Mouse (Mus musculus) heart, embryonic 12.5 days (tissue): ENCODE data around the gene Smad5. TPM values are rescaled to one million over a fixed set of nuclear protein-coding genes. Genes with fewer than 3 reads are reported as not detected.

ENCODE experiments used
- ATAC-seq: fragments of 200-750 bp; cut with Nextera tagmentation; 2 replicates; pipeline ENCODE4 v1.8.0; 2017; ENCODE audit warnings: moderate TSS enrichment, moderate library complexity; ENCODE audit not compliant: insufficient number of reproducible peaks, low FRiP score
- H3K27ac ChIP-seq: fragments of 300-500 bp; sonication (generic); 2 replicates; pipeline ENCODE4 v1.5.1; 2016; ENCODE audit warnings: mild to moderate bottlenecking, moderate library complexity; ENCODE audit not compliant: poor library complexity, severe bottlenecking
- H3K27me3 ChIP-seq: fragments of 300-500 bp; sonication (generic); replicated peaks from 2 replicates; pipeline ENCODE4 v1.6.1; 2016; ENCODE audit warnings: mild to moderate bottlenecking, moderate library complexity
- H3K36me3 ChIP-seq: fragments of 300-500 bp; sonication (generic); 2 replicates; pipeline ENCODE4 v1.6.1; 2016; ENCODE audit warnings: mild to moderate bottlenecking, moderate library complexity
- H3K4me1 ChIP-seq: fragments of 300-500 bp; sonication (generic); replicated peaks from 2 replicates; pipeline ENCODE4 v1.6.1; 2016; ENCODE audit warnings: mild to moderate bottlenecking
- H3K4me2 ChIP-seq: fragments of 300-500 bp; sonication (generic); 2 replicates; pipeline ENCODE4 v1.6.1; 2016; ENCODE audit warnings: mild to moderate bottlenecking, moderate library complexity
- H3K4me3 ChIP-seq: fragments of 300-500 bp; sonication (generic); 2 replicates; pipeline ENCODE4 v1.5.1; 2016; ENCODE audit warnings: mild to moderate bottlenecking
- H3K9ac ChIP-seq: fragments of 300-500 bp; sonication (generic); 2 replicates; pipeline ENCODE4 v1.6.1; 2016; ENCODE audit warnings: mild to moderate bottlenecking, moderate library complexity
- H3K9me3 ChIP-seq: fragments of 300-500 bp; sonication (generic); replicated peaks from 2 replicates; pipeline ENCODE4 v1.6.1; 2016; ENCODE audit warnings: mild to moderate bottlenecking, moderate library complexity
- WGBS: fragments of 180-500 bp; shearing (Covaris S2); methylation state at CpG from one replicate; pipeline ENCODE4 v1.1.7; 2016; 5-methylcytosine and 5-hydroxymethylcytosine counted together
- polyA plus RNA-seq: library from polyadenylated mRNA; unstranded; fragments of >200 nt; fragmentation: Nextera tagmentation; extraction: Ambion mirVana; gene quantifications from 2 replicates; pipeline ENCODE4 v1.2.1, GENCODE M21; 2016

Gene Smad5
- polyA plus RNA-seq, 1 experiment from 2014 or later: 24.3 TPM

- H3K27me3 ChIP-seq: no peaks in the 10 kb centered on the region
- H3K4me2 ChIP-seq: peak overlapping the region; percentile 75
- H3K27ac ChIP-seq: peak overlapping the region; percentile 99
- H3K4me3 ChIP-seq: peak overlapping the region; percentile 75
- H3K9ac ChIP-seq: peak overlapping the region; percentile 96
- peaks cover 5% of the 10 kb centered on the region; the same call in 1 of the 2 replicates for H3K9me3 ChIP-seq
- H3K36me3 ChIP-seq: 0 out of 2 replicates have a peak, but pooled peaks cover 3% of the 10 kb centered on the region
- peak; percentile 81 for ATAC-seq
- H3K4me1 ChIP-seq: peaks cover 47% of the 10 kb centered on the region
- under 1% methylated on average over 76 of the region's 80 CpGs for WGBS
Measured at GRCm38 (mm10) chr13:56703222-56703870, 536 bp downstream of the Smad5 start.

- Histone ChIP-seq H3K9me3 (peaks cover 5% of the 10 kb centered on the region; the same call in 1 of the 2 replicates), H3K4me1 (peaks cover 50% of the 10 kb centered on the region), H3K36me3 (0 out of 2 replicates have a peak, but pooled peaks cover 3% of the 10 kb centered on the region), H3K9ac (peak overlapping the region; percentile 96), H3K4me3 (peak overlapping the region; percentile 75), H3K4me2 (peak overlapping the region; percentile 75), H3K27me3 (no peaks in the 10 kb centered on the region), H3K27ac (peak overlapping the region; percentile 99)
- under 1% methylated on average over 11 of the region's 11 CpGs for WGBS
- no peak; the same call in 1 of the 2 replicates for ATAC-seq
Measured at GRCm38 (mm10) chr13:56703871-56704321, 1.1 kb downstream of the Smad5 start.

- ATAC-seq: no peak
- Histone ChIP-seq H3K27ac (peak overlapping the region; percentile 99; the same call in 1 of the 2 replicates), H3K4me3 (peak overlapping the region; percentile 75), H3K9ac (peak overlapping the region; percentile 96), H3K4me2 (peak overlapping the region; percentile 75), H3K27me3 (no peaks in the 10 kb centered on the region), H3K36me3 (peaks cover 8% of the 10 kb centered on the region), H3K9me3 (peaks cover 3% of the 10 kb centered on the region; the same call in 1 of the 2 replicates), H3K4me1 (peaks cover 56% of the 10 kb centered on the region)
- WGBS: 45% methylated on average over 2 of the region's 2 CpGs
Measured at GRCm38 (mm10) chr13:56704596-56704995, 1.8 kb downstream of the Smad5 start.

GRCm38 (mm10) chr13:56707111-56707510, 4.3 kb downstream of the Smad5 start:
- H3K4me1 ChIP-seq: peaks cover 59% of the 10 kb centered on the region
- H3K9ac ChIP-seq: no peak overlapping the region
- WGBS: 82% methylated on average over 4 of the region's 4 CpGs
- H3K4me3 ChIP-seq: no peak overlapping the region
- ATAC-seq: no peak
- no peak overlapping the region for H3K4me2 ChIP-seq
- no peak overlapping the region for H3K27ac ChIP-seq
- no peaks in the 10 kb centered on the region for H3K9me3 ChIP-seq
- no peaks in the 10 kb centered on the region for H3K27me3 ChIP-seq
- peaks cover 11% of the 10 kb centered on the region for H3K36me3 ChIP-seq

GRCm38 (mm10) chr13:56707606-56708005, 4.8 kb downstream of the Smad5 start:
- Histone ChIP-seq H3K27ac (0 out of 2 replicates have a peak overlapping the region, but pooled peaks have one; percentile 8), H3K36me3 (peaks cover 16% of the 10 kb centered on the region), H3K4me2 (no peak overlapping the region), H3K27me3 (no peaks in the 10 kb centered on the region), H3K9ac (no peak overlapping the region), H3K4me3 (no peak overlapping the region), H3K4me1 (peaks cover 54% of the 10 kb centered on the region), H3K9me3 (no peaks in the 10 kb centered on the region)
- WGBS: 63% methylated on average over 4 of the region's 4 CpGs
- no peak for ATAC-seq

- H3K4me3 ChIP-seq: no peak overlapping the region
- H3K36me3 ChIP-seq: peaks cover 17% of the 10 kb centered on the region
- peak overlapping the region; percentile 62; the same call in 1 of the 2 replicates for H3K27ac ChIP-seq
- H3K27me3 ChIP-seq: no peaks in the 10 kb centered on the region
- no peaks in the 10 kb centered on the region for H3K9me3 ChIP-seq
- no peak overlapping the region for H3K4me2 ChIP-seq
- WGBS: 25% methylated on average over 2 of the region's 2 CpGs
- no peak overlapping the region for H3K9ac ChIP-seq
- ATAC-seq: 0 out of 2 replicates have a peak, but pooled peaks have one; percentile 9
- H3K4me1 ChIP-seq: peaks cover 38% of the 10 kb centered on the region
Measured at GRCm38 (mm10) chr13:56710620-56711019, 7.8 kb downstream of the Smad5 start.

- no peak for ATAC-seq
- no peaks in the 10 kb centered on the region for H3K9me3 ChIP-seq
- H3K4me3 ChIP-seq: no peak overlapping the region
- no peaks in the 10 kb centered on the region for H3K27me3 ChIP-seq
- no peak overlapping the region for H3K4me2 ChIP-seq
- H3K36me3 ChIP-seq: peaks cover 14% of the 10 kb centered on the region
- H3K27ac ChIP-seq: no peak overlapping the region
- H3K4me1 ChIP-seq: peaks cover 29% of the 10 kb centered on the region
- H3K9ac ChIP-seq: no peak overlapping the region
- WGBS: 96% methylated on average over 2 of the region's 2 CpGs
Measured at GRCm38 (mm10) chr13:56712221-56712620, 9.4 kb downstream of the Smad5 start.

GRCm38 (mm10) chr13:56726551-56726950, 23.7 kb downstream of the Smad5 start:
- H3K4me2 ChIP-seq: no peak overlapping the region
- no peak overlapping the region for H3K4me3 ChIP-seq
- peaks cover 14% of the 10 kb centered on the region for H3K4me1 ChIP-seq
- no peaks in the 10 kb centered on the region for H3K27me3 ChIP-seq
- WGBS: 86% methylated on average over 4 of the region's 4 CpGs
- no peaks in the 10 kb centered on the region for H3K9me3 ChIP-seq
- H3K27ac ChIP-seq: no peak overlapping the region
- H3K9ac ChIP-seq: no peak overlapping the region
- ATAC-seq: no peak
- peaks cover 71% of the 10 kb centered on the region for H3K36me3 ChIP-seq

- Histone ChIP-seq H3K4me2 (no peak overlapping the region), H3K9me3 (no peaks in the 10 kb centered on the region), H3K27ac (no peak overlapping the region), H3K9ac (no peak overlapping the region), H3K27me3 (no peaks in the 10 kb centered on the region), H3K4me1 (peaks cover 23% of the 10 kb centered on the region), H3K36me3 (peaks cover 81% of the 10 kb centered on the region), H3K4me3 (no peak overlapping the region)
- WGBS: 88% methylated on average over 7 of the region's 7 CpGs
- ATAC-seq: no peak
Measured at GRCm38 (mm10) chr13:56729046-56729445, 26.2 kb downstream of the Smad5 start.

GRCm38 (mm10) chr13:56734617-56735016, 31.8 kb downstream of the Smad5 start:
- no peak overlapping the region for H3K4me3 ChIP-seq
- WGBS: 59% methylated on average over 4 of the region's 4 CpGs
- H3K36me3 ChIP-seq: peaks cover 74% of the 10 kb centered on the region
- H3K9me3 ChIP-seq: no peaks in the 10 kb centered on the region
- H3K27ac ChIP-seq: no peak overlapping the region
- no peak overlapping the region for H3K9ac ChIP-seq
- no peak for ATAC-seq
- H3K4me2 ChIP-seq: no peak overlapping the region
- no peaks in the 10 kb centered on the region for H3K27me3 ChIP-seq
- peaks cover 26% of the 10 kb centered on the region for H3K4me1 ChIP-seq

- Histone ChIP-seq H3K27me3 (no peaks in the 10 kb centered on the region), H3K4me2 (no peak overlapping the region), H3K4me3 (no peak overlapping the region), H3K9ac (no peak overlapping the region), H3K27ac (no peak overlapping the region), H3K36me3 (peaks cover 74% of the 10 kb centered on the region), H3K4me1 (peaks cover 24% of the 10 kb centered on the region), H3K9me3 (no peaks in the 10 kb centered on the region)
- no peak for ATAC-seq
- 41% methylated on average over 6 of the region's 6 CpGs for WGBS
Measured at GRCm38 (mm10) chr13:56735212-56735875, 32.5 kb downstream of the Smad5 start.
